Mouse (Mus musculus) adrenal gland, adult 18-20 months (tissue): ENCODE measurements around the gene Baz2b. TPM values are rescaled to one million over a fixed set of nuclear protein-coding genes. Genes with fewer than 3 reads are reported as not detected.

Experiments used
- DNase-seq, 2 experiments: peaks; one replicate each; pipeline ENCODE4 v3.0.0; 2021 to 2022; ENCODE audit warnings: low spot score in 2 of 2
- total RNA-seq, 2 experiments: library from RNA; stranded (reverse); gene quantifications; 1 replicate in 1 of 2; 2 replicates in 1 of 2; pipeline ENCODE4 v1.2.3; 2021

Gene Baz2b
- total RNA-seq, 2 experiments from 2014 or later: 50.9 to 78.3 TPM

- DNase-seq: no peak
Measured at GRCm38 (mm10) chr2:60019546-60020250, 189.9 kb downstream of the Baz2b start.

GRCm38 (mm10) chr2:60018875-60019501, 190.7 kb downstream of the Baz2b start:
- DNase-seq: no peak

- no peak for DNase-seq
Measured at GRCm38 (mm10) chr2:60011526-60011925, 198.1 kb downstream of the Baz2b start.

GRCm38 (mm10) chr2:60003665-60004045, 206.0 kb downstream of the Baz2b start:
- no peak for DNase-seq

- DNase-seq: no peak
Measured at GRCm38 (mm10) chr2:60003038-60003664, 206.5 kb downstream of the Baz2b start.

- no peak for DNase-seq
Measured at GRCm38 (mm10) chr2:60000268-60000667, 209.4 kb downstream of the Baz2b start.

GRCm38 (mm10) chr2:59997479-59998228, 212.0 kb downstream of the Baz2b start:
- no peak for DNase-seq

- no peak for DNase-seq
Measured at GRCm38 (mm10) chr2:59996911-59997310, 212.7 kb downstream of the Baz2b start.

- DNase-seq: no peak
Measured at GRCm38 (mm10) chr2:59993190-59993535, 216.5 kb downstream of the Baz2b start.

- DNase-seq: no peak
Measured at GRCm38 (mm10) chr2:59992488-59993189, 217.0 kb downstream of the Baz2b start.

GRCm38 (mm10) chr2:59991775-59992174, 217.9 kb downstream of the Baz2b start:
- DNase-seq: no peak

GRCm38 (mm10) chr2:59987521-59987920, 222.1 kb downstream of the Baz2b start:
- no peak for DNase-seq

- no peak for DNase-seq
Measured at GRCm38 (mm10) chr2:59979488-59980220, 230.0 kb downstream of the Baz2b start.

GRCm38 (mm10) chr2:59976680-59977079, 233.0 kb downstream of the Baz2b start:
- DNase-seq: no peak

GRCm38 (mm10) chr2:59975772-59976171, 233.9 kb downstream of the Baz2b start:
- no peak for DNase-seq

- no peak for DNase-seq
Measured at GRCm38 (mm10) chr2:59973962-59974361, 235.7 kb downstream of the Baz2b start.

GRCm38 (mm10) chr2:59973104-59973641, 236.5 kb downstream of the Baz2b start:
- DNase-seq: no peak

GRCm38 (mm10) chr2:59970511-59970910, 239.1 kb downstream of the Baz2b start:
- DNase-seq: no peak

GRCm38 (mm10) chr2:59969099-59969498, 240.5 kb downstream of the Baz2b start:
- no peak for DNase-seq

GRCm38 (mm10) chr2:59968593-59968992, 241.0 kb downstream of the Baz2b start:
- no peak for DNase-seq
